Mouse (Mus musculus): ENCODE measurements around the gene Micu1. TPM values are rescaled to one million over a fixed set of nuclear protein-coding genes. Genes with fewer than 3 reads are reported as not detected.
A peak's percentile ranks its signal among the peaks of the same experiment; 100 is the strongest.
"Not testable (repeated sequence)": the region's sequence is repeated elsewhere in the genome, so short reads cannot be mapped to it uniquely, and the experiment has no call there.

The Micu1 gene
- polyA plus RNA-seq (2012; rRNA removed): 89.1 and 98.4 TPM in 2 replicates

DNA sequence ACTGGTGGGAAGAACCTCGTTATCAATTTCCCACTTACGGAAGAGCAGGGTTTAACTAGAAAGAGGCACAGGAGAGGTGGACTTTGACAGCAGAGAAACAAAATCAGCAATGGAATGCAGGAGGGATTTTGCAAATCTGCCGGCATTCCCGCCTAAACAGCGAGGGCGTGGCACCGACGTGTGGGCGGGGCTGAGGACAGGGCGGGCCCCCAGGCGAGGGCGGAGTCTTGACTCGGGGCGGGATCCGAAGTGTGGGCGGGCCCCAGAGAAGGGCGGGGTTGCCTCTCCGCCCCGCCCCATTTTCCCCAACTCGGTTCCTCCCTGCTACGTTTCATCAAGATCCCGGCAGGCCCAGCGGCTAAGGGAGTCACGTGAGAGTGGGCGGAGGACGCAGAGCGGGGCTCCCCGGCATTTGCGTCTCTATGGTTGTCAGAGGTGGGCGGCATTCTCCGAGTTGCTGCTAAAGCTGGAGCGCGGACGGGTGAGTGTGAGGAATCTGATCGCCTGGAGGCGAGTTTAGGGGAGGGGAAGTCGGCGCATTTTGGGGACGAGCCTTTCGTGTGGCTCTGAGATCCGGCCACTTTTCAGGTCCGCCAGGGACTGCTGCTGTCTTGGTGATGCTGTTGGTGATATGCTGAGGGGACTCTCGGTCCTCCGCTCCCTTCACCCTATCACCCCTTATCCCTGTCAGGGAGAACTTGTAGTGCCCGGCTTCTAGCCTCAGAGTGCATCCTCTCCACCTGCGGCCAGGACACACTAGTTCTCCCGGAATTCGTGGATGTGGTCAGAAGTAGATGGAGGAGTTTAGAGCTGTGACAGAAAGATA lies at the start of gene Micu1:
Gene Micu1 (plus strand): TSS at position 271 of the 826 bp plus-strand sequence.
- peak; percentile 91 for DNase-seq (ENCODE audit: low spot score)

DNA sequence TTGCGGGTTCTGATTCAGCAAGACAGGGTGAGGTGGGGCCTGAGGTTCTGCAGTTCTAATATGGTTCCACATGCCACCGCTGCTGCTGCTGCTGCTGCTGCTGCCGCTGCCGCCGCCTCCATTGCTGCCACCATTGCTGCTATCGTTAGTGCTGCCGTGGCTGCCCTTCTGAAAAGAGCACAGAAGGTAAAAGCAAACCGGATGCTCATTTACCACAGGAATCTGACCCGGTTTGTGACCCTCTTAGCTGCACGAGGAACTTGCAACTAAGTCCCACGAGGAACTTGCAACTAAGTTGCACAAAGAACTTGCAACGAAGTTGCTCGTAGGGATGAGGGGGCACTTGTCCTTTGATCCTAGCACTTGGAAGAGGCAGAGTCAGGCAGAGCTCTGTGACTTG lies 45.5 kb upstream of the Micu1 start:
- no peak for DNase-seq (ENCODE audit: low spot score)

DNA sequence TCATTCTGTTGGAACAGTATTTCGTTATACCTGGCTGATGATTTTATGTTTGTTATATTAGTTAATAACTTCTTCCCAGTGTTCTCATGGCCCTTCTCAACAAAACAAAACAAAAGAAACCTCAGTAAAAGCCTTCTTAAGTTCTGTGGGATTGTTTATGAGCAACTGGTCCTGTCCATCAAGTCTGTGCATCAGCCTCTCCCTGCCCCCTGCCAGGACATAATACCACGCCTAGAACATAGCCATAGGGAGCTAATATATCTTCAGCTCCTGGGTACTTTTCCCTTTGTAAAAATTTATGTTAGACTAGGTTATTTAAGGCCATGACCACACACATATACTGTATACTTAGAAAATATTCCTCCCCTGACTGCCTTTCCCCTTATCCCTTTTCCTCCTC lies 37.5 kb upstream of the Micu1 start:
- no peak for DNase-seq (ENCODE audit: low spot score)

DNA sequence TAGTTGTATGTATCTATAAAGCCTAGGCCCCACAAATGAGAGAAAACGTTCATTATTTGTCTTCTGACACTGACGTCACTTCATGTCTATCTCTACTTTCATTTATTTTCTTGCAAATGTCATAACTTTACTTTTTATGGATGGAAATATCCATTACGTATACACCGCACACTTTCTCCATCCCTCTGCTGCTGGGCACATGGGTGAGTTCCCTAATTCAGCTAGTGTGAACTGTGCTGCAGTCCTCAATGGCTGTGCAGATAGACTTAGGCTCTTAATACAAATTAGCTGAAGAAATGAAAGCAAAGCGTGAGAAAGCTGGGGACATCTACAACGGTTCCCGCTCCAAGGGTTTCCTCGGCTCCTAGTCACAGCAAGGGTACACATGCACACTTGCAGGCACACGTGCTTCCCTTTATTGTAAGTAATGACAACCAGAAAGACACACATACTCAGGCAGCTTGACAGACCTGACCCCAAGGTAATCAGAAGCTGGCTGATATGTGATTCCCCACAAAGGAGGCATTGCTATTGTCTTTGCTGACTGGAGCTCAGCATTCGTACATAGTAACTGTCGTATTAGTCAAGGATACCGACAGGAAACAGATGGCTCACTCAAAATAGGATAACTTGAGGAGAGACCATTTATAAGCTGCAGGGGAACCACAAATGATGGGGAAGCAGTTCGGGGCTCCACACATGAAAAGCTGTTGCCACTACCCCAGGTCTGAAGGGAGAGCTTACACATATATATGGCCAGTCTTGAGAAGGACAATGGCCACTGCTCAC lies 36.6 kb upstream of the Micu1 start:
- no peak for DNase-seq (ENCODE audit: low spot score)

DNA sequence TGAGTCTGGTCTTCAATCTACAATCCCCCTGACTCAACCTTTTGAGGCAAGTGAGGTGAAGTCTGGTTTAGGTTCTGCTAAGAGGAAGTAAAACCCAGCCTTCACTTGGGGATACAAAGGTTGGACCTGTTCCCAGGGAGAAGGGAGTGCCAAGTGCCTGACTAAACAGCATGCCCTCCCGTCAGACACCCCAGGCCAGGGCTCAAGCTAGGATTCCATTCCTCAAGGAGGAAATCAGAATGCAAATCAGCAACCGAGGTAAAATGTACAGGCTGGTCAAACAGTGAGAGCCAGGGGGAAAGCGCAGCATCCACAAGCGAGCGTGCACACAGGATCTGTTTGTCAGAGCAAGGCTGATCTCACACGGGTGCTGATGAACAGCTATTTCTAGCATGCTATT lies 34.9 kb upstream of the Micu1 start:
- no peak for DNase-seq (ENCODE audit: low spot score)

DNA sequence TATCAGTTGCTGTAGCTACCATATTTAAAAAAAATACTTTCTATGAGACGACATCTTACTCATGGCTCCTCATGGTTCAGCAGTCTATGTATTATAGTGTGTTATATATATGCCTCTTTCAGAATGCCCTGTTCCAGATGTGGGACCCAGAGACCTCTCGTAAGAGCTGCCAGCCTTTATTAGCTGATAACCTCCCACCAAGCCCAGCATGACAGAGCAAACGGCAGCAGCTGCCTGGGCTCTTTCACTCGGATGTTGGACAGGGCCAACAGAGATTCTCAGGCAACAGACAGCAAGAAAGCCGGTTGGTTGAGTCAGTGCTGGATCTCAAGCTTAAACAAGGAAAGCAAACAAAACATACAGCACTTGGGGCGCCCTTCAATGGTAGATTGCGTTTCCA lies 33.8 kb upstream of the Micu1 start:
- no peak for DNase-seq (ENCODE audit: low spot score)

DNA sequence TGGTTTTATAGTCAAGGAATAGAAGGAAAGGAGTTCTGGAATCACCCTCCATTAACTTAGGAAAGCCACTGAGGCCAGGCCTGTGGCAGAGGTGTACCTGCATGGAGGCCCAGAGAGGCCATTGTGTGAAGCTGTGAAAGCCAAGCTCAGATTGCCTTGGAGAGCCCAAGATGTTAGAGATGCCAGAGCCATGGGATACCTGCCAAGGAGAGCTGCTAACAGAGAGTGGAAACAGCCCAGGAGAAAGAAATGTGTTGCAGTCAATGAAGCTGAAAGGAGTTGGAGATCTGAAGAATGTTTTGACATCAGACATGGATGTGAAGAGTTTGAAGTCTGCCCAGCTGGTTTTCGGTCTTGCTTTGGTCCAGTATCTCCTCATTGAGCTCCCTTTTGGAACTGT lies 24.4 kb upstream of the Micu1 start:
- DNase-seq (ENCODE audit: low spot score): no peak

DNA sequence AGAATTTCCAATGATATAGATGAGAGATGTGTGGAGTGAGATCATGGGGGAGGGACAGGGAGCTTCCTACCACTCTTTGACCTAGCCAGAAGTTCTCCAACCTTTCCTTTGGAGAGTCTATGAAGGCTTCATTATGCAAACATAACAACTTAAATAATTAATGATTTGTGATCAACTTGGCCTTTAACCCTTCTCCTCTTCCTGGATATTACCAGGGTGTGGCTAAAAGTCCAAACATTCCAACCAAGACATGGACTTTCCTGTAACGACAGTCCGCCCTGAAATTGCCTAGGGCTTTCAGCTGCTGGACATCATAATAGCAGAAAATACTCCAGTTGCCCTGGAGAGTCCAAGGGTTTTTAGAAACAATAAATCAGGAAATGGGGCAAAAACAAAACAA lies 23.1 kb upstream of the Micu1 start:
- no peak for DNase-seq (ENCODE audit: low spot score)

DNA sequence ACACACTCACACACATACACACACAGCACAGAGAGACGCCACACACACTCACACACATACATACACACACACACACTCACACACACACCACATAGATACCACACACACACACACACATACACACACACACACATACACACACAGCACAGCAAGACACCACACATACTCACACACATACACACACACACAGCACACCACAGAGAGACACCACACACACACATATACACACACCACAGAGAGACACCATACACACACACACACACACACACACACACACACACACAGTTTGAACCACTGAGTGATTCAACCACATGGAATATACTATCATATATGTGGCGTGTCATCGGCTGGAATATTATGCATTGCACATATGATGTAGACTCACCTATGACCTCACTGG lies 16.7 kb upstream of the Micu1 start:
- DNase-seq (ENCODE audit: low spot score): not testable (repeated sequence)

DNA sequence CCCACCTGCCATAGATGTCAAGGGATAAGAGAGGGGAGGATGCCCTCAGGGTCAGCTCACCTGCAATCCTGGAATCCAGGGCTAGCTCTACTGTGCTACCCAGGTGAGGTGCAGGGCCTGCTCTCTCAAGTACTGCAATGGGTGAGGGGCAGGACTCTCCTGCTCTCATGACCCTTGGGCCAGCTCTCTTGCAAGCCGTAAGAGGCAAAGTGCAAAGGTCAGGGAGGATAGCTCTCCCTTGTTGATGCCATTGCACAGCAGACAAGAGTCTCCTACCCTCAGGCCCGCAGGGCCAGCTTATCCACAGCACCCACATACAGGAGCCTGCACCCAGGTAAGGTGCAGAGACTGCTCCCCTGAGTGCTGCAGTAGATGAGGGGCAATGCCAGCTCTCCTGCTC lies 15.2 kb upstream of the Micu1 start:
- DNase-seq (ENCODE audit: low spot score): no peak

DNA sequence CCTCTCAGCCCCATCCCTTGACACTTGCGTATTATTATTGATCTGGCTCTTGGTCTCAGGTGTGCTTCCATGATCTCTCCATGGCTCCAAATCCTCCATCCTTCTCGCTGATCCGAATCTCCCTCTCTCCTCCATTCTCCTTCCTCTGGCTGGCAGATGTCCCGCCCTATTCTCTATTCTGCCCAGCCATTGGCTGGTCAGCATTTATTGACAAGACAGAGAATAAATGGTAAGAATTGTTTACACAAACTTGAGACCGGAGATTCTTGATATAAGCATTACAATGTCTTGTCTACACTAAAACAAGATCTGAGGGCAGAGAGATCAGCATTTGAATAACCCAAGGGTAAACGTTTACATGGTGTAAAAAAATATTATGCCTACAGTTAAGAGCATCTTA lies 12.4 kb upstream of the Micu1 start:
- no peak for DNase-seq (ENCODE audit: low spot score)

DNA sequence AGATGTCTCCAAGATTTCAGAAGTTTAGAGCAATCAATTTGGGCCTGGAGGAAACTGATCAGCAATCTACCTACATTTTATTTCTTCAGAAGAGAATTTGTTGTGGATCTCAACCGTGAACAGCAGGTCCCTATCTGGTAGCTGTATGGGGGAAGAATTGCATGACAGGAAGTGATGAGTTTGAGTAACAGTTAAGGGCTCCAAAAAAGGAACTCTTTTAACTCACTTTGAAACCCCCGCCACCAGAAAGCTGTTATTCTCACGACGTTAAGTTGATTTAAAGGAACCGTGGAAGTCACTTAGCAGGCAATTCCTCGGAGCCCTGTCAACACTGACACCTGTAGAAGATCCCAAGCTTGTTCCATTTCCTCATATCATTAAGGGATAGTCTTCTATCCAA lies 9.8 kb upstream of the Micu1 start:
- no peak for DNase-seq (ENCODE audit: low spot score)

DNA sequence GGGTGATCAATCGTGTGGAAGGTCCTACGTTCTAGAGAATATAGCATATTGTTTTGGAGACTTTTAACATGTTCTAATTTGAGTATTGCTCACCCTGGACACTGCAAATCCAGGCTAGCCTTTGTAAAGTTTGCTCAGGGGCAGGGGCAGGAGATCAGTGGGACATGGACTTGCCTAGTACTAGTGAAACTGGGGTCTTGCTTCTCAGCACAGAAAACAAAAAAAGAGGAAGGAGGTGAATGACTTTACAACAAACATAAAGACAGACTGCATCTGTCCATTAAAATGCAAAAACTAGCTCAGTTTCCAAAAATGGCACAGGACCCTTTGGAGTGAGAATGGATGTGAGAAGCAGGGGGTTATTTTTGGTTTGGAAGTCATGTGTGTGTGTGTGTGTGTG lies 8.2 kb upstream of the Micu1 start:
- DNase-seq (ENCODE audit: low spot score): no peak

DNA sequence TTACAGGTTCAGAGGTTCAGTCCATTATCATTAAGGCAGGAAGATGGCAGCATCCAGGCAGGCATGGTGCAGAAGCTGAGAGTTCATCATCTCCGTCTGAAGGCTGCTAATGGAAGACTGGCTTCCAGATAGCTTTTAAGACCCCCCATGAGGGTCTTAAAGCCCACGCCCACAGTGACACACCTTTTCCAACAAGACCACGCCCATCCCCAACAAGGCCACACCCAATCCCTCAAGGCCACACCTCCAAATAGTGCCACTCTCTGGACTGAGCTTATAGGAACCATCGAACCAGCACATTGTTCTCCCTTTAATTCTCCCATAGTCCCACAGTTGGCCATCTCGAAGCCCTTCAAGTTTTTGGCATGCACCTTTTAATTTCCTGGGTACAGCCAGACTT lies 2.8 kb upstream of the Micu1 start:
- DNase-seq (ENCODE audit: low spot score): no peak

DNA sequence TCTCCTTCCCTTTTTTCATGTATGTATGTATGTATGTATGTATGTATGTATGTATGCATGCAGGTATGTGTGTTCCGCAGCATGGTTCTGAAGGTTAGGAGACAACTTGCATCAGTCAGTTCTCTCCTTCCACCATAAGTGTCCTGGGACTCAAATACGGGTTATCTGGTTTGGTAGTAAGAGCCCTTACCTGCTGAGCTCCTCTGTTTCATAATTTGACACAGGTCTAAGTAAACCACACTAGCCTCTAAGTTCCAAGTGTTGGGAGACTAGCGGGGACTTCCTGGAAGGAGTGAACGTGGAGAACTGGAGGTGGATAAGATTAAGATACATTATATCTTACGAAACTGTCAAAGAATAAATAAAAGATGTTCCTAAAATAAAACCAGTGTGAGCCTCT lies 472 bp upstream of the Micu1 start:
- no peak for DNase-seq (ENCODE audit: low spot score)

DNA sequence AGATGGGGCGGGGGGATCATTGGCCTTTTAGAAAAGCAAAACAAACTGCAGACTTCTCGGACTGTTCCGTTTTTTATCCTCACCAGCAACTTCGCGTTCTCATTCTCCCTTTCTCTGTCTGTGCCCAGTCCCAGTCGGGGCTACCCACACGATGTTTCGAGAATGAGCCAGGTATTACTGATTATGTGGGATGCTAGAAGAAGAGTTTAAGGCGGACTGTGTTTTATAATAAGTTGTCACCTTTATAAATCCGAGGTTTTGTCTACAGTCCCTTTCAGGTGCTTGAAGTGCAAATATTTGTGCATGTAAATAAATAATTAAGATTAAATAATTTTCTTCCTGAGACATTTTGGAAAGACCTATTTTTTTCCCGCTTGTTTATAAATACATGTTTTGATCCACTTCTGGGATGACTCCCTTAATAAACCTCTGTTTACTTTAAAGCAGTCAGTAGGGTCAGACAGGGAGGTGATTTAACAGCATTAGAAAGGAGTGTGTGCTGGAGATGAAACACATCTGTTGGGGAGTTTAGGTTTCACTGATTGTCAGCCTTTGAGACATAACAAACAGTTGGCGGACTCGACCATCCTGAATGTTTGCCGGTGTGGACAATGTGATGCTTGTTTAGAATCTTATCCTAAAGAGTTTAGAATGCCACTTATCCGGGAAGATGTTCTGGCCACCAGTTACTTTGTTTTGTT lies 933 bp downstream of the Micu1 start:
- DNase-seq (ENCODE audit: low spot score): no peak

DNA sequence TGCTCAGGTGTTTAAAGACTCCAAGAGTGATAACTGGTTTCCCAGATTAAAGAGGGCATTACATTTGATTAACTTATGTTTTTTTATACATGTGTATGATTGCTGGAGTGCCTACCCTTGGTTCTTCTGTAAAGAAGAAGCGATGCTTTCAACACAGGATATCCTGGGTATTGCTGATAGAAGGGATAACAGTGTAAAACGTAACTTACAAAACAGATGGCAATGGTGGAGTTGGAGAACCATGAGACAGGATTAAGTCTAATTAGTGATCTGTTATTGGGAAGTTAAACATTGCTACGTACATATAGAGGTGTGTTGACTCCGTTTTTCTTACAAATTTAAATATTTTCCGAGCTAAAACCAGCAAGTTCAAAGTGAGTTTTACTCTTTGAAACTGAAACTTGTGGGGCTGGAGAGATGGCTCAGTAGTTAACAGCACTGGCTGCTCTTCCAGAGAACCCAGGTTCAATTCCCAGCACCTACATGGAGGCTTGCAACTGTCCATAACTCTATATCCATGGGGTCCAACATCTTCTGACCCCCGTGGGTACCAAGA lies 4.8 kb downstream of the Micu1 start:
- no peak for DNase-seq (ENCODE audit: low spot score)

DNA sequence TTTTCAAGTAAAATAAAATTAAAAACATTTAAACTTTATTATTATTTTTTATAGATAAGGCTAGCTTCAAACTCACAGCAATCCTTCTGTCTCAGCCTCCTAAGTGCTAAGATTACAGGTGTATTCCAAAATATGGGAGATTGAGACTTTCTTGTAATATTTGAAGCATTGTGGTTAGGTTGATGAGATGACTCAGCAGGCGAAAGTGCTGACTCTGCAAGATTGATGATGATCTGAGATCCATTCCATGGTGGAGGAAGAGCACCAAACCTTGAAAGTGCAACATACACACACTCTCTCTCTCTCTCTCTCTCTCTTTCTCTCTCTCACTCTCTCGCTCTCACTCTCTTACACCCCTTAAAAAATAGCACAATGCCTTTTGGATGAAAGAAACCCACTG lies 5.3 kb downstream of the Micu1 start:
- no peak for DNase-seq (ENCODE audit: low spot score)

DNA sequence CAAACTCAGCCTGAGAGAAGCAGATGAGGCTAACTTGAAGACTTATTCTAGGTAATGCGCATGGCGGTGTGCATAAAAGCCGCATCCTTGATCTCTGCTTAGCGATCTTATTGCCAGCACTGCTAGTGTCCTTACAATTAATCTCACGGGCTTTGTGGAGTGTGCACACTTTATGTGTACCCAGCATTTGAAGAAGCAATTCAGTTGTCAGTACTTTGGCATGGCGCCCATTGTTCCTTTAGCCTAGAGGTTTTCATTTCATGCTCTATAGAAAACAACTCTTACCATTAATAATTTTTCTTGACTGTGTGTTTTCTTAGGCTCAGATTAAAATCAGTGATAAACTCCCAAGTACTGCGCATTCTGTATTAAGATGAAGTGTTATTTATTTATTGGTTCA lies 7.0 kb downstream of the Micu1 start:
- DNase-seq (ENCODE audit: low spot score): no peak

DNA sequence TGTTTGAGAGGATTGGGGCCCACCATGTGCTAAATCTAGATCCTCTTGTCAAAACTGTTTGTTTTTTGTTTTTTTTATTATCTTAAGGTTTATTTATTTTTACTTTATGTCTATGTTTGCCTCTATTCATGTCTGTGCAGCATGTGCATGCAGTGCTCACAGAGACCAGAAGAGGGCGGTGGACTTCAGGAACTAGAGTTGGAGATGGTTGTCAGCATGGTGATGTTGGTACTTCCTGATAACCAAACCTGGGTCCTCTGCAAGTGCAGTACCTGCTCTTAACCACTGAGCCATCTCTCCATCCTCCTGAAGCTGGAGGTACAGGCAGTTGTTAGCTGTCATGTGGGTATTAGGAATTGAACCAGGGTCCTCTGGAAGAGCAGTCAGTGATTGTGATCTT lies 8.0 kb downstream of the Micu1 start:
- DNase-seq (ENCODE audit: low spot score): no peak

DNA sequence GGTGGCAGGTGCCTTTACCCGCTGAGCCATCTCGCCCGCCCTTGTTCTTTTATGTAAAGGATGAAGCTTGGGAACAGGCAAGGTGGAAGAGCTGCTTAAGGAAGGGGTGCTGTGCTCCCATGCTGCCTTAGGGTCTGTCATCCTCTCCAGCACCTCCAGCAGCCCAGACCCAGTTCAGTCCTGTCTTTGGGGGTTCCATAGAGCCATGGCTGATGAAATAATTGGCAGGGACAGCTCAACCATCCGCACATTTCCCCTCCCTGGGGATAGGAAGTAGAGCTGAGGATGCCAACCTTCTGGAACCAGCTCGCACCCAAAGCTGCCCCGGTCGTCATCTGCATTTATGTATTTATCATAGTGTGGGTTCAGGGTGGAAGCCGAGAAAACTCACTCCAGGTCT lies 9.8 kb downstream of the Micu1 start:
- DNase-seq (ENCODE audit: low spot score): no peak

DNA sequence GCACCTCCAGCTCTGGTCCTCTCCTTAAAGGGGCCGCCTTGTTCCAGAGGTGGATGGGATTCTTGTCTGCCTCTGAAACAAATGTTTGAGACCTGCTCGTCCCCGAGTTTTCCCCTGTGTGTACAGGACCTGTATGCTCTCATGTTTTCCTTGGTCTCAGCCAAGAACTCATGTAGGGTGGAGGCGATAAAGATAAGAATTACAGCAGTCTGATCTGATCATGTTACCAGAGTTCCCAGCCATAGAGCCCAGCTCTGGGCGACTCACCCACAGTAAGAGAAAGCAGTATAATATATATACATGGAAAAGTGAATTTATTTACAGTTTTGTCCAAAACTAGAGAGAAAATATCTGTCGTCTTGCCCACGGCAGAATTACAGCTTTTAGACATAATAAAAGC lies 17.7 kb downstream of the Micu1 start:
- no peak for DNase-seq (ENCODE audit: low spot score)

Data from urinary bladder, adult 2 months (tissue).